Mouse (Mus musculus) limb, embryonic 13.5 days (tissue): ENCODE results near the gene P4ha1. TPM values are rescaled to one million over a fixed set of nuclear protein-coding genes. Genes with fewer than 3 reads are reported as not detected.

ENCODE experiments used
- ATAC-seq: fragments of 200-750 bp; cut with Nextera tagmentation; 2 replicates; pipeline ENCODE4 v1.8.0; 2017; ENCODE audit warnings: low read depth, moderate number of reproducible peaks, moderate TSS enrichment; ENCODE audit not compliant: low FRiP score
- H3K27ac ChIP-seq: fragments of 300-500 bp; sonication (generic); 2 replicates; pipeline ENCODE4 v1.5.1; 2015; ENCODE audit warnings: inconsistent platforms, mild to moderate bottlenecking, moderate library complexity
- H3K27me3 ChIP-seq: fragments of 300-500 bp; sonication (generic); 2 replicates; pipeline ENCODE4 v1.6.1; 2015; ENCODE audit warnings: mild to moderate bottlenecking, inconsistent platforms
- H3K36me3 ChIP-seq: fragments of 300-500 bp; sonication (generic); 2 replicates; pipeline ENCODE4 v1.6.1; 2015; ENCODE audit warnings: inconsistent platforms, mild to moderate bottlenecking, moderate library complexity
- H3K4me1 ChIP-seq: fragments of 300-500 bp; sonication (generic); 2 replicates; pipeline ENCODE4 v1.6.1; 2015; ENCODE audit warnings: inconsistent platforms
- H3K4me2 ChIP-seq: fragments of 300-500 bp; sonication (generic); replicated peaks from 2 replicates; pipeline ENCODE4 v1.6.1; 2015; ENCODE audit warnings: inconsistent platforms, mild to moderate bottlenecking, moderate library complexity
- H3K4me3 ChIP-seq: fragments of 300-500 bp; sonication (generic); 2 replicates; pipeline ENCODE4 v1.5.1; 2015; ENCODE audit warnings: moderate library complexity, mild to moderate bottlenecking, inconsistent platforms
- H3K9ac ChIP-seq: fragments of 300-500 bp; sonication (generic); 2 replicates; pipeline ENCODE4 v1.6.1; 2015; ENCODE audit warnings: mild to moderate bottlenecking, inconsistent platforms
- H3K9me3 ChIP-seq: fragments of 300-500 bp; sonication (generic); 2 replicates; pipeline ENCODE4 v1.6.1; 2016; ENCODE audit warnings: inconsistent platforms
- WGBS: fragments of 180-500 bp; shearing (Covaris S2); methylation state at CpG from one replicate; pipeline ENCODE4 v1.1.7; 2015; 5-methylcytosine and 5-hydroxymethylcytosine counted together
- polyA plus RNA-seq: library from polyadenylated mRNA; unstranded; fragments of >200 nt; fragmentation: Nextera tagmentation; extraction: Ambion mirVana; gene quantifications from 2 replicates; pipeline ENCODE4 v1.2.1, GENCODE M21; 2015

P4ha1 gene
- polyA plus RNA-seq, 1 experiment from 2014 or later, result 116 TPM

- Histone ChIP-seq H3K9me3 (no peaks in the 10 kb centered on the region), H3K4me1 (peaks cover 7% of the 10 kb centered on the region; the same call in 1 of the 2 replicates), H3K27me3 (no peaks in the 10 kb centered on the region), H3K9ac (no peak overlapping the region), H3K36me3 (no peaks in the 10 kb centered on the region), H3K4me3 (no peak overlapping the region), H3K4me2 (no peak overlapping the region), H3K27ac (no peak overlapping the region)
- no peak for ATAC-seq
- 86% methylated on average over 4 of the region's 4 CpGs for whole genome bisulfite sequencing
Observed at GRCm38 (mm10) chr10:59419516-59419915, 96.4 kb downstream of the P4ha1 start.

Other genes with a start within 250 kb of the P4ha1 start
- 46.4 and 49.6 TPM in 2 replicates for gene Sept10, start 101.4 kb upstream of the P4ha1 start, polyA plus RNA-seq
- 14.1 and 15.6 TPM in 2 replicates for gene Sowahc, start 101.3 kb upstream of the P4ha1 start, polyA plus RNA-seq
- 4.4 TPM in 1 of 2 replicates, not detected in the other for gene Gm10273, start 72.3 kb downstream of the P4ha1 start, polyA plus RNA-seq
- not detected in 2 replicates for gene Pla2g12b, start 80.4 kb downstream of the P4ha1 start, polyA plus RNA-seq
- gene Oit3, start 118.5 kb downstream of the P4ha1 start, polyA plus RNA-seq, result 0.97 and 1.1 TPM in 2 replicates